Mouse (Mus musculus): ENCODE measurements around the gene Sspo.

Gene Sspo

DNA sequence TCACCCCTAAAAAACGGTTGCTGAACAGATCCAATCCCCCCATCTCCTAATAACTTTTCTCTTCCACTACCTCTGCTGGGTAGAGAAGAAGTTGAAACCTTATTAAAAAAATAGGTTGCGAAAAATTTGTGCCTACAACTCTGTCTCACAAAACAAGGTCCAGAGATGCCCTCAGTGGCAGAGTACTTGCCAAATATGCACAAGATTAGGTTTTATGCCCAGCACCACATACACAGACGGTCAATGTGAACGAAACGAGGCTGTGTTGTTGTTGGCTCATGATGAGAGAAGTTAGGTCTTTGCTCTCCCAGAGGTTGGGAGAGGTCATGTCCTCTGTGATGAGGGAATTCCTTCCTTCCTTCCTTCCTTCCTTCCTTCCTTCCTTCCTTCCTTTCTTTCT lies 97.2 kb downstream of the Sspo start:
- DNase-seq = no peak

DNA sequence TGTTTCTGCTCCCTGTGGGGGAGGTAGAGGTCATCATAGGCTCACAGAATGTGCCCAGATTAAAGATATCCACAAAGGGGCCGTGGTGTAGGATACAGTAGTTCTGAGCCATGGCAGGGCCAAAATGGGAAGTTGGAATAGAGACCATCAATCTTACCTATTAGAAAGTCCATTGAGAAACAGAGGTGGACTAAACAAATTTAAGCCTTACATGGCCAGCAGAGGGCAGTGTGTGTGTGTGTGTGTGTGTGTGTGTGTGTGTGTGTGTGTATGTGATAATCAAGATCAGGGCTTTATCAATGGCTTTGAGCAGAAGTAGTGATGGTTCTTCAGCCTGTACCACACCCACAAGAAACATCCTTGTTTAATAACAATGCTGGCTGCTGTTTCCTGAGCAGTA lies 98.2 kb downstream of the Sspo start:
- DNase-seq = peak; percentile 34

DNA sequence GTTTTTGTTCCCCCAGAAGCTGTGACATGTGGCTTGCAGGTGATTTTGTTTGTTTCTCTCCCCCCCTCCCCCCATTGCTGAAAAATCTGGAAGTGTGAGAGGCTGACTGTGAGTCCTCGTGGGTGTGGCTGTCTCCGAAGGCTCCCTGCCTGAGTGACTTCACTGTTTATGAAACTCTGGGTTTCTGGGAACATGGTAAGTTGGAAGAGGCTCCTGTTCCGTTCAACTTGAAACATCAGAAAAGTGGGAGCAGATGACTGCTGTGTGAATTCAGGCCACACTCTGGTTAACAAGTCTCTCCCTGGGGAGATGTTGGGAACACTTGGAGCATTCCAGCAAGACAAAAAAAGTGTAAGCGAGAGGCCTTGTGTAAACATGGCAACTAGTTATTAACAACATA lies 98.8 kb downstream of the Sspo start:
- DNase-seq = no peak

GRCm38 (mm10) chr6:48548314-48548713 lies 100.3 kb downstream of the Sspo start:
- DNase-seq = no peak

All from right cerebral cortex, postnatal 4 days (tissue).